Mouse (Mus musculus) kidney, embryonic 14.5 days (tissue): Measurements from ENCODE around the gene Ecm1. TPM values are rescaled to one million over a fixed set of nuclear protein-coding genes. Genes with fewer than 3 reads are reported as not detected.

Experiments
- ATAC-seq: fragments of 200-750 bp; cut with Nextera tagmentation; 2 replicates; pipeline ENCODE4 v1.8.0; 2017; ENCODE audit warnings: moderate number of reproducible peaks, mild to moderate bottlenecking, moderate TSS enrichment, moderate library complexity; ENCODE audit not compliant: low FRiP score, low TSS enrichment
- H3K27ac ChIP-seq: fragments of 300-500 bp; sonication (generic); 2 replicates; pipeline ENCODE4 v1.5.1; 2014; ENCODE audit warnings: low read depth, mild to moderate bottlenecking, low read length, moderate library complexity, mixed read lengths
- H3K27me3 ChIP-seq: fragments of 300-500 bp; sonication (generic); 2 replicates; pipeline ENCODE4 v1.6.1; 2014; ENCODE audit warnings: mild to moderate bottlenecking, low read length; ENCODE audit not compliant: control insufficient read depth, insufficient read depth
- H3K36me3 ChIP-seq: fragments of 300-500 bp; sonication (generic); 2 replicates; pipeline ENCODE4 v1.6.1; 2014; ENCODE audit warnings: low read length, mixed read lengths; ENCODE audit not compliant: control insufficient read depth, insufficient read depth
- H3K4me1 ChIP-seq: fragments of 300-500 bp; sonication (generic); 2 replicates; pipeline ENCODE4 v1.6.1; 2014; ENCODE audit warnings: low read length, mixed read lengths; ENCODE audit not compliant: control insufficient read depth, insufficient read depth
- H3K4me2 ChIP-seq: fragments of 300-500 bp; sonication (generic); replicated peaks from 2 replicates; pipeline ENCODE4 v1.6.1; 2014; ENCODE audit warnings: low read depth, mild to moderate bottlenecking, low read length
- H3K4me3 ChIP-seq: fragments of 300-500 bp; sonication (generic); 2 replicates; pipeline ENCODE4 v1.5.1; 2014; ENCODE audit warnings: mild to moderate bottlenecking, low read length
- H3K9ac ChIP-seq: fragments of 300-500 bp; sonication (generic); 2 replicates; pipeline ENCODE4 v1.6.1; 2014; ENCODE audit warnings: low read depth, mild to moderate bottlenecking, low read length, moderate library complexity
- H3K9me3 ChIP-seq: fragments of 300-500 bp; sonication (generic); 2 replicates; pipeline ENCODE4 v1.6.1; 2016; ENCODE audit warnings: low read length; ENCODE audit not compliant: control insufficient read depth
- WGBS: fragments of 180-500 bp; shearing (Covaris S2); extraction: QIAGEN DNeasy Blood & Tissue Kit; methylation state at CpG from one replicate; pipeline ENCODE4 v1.1.7; 2014; 5-methylcytosine and 5-hydroxymethylcytosine counted together
- polyA plus RNA-seq: library from polyadenylated mRNA; unstranded; fragments of >200 nt; fragmentation: Nextera tagmentation; extraction: Ambion mirVana; gene quantifications from 2 replicates; pipeline ENCODE4 v1.2.1, GENCODE M21; 2014

The Ecm1 gene
- 168 and 204 TPM in 2 replicates for polyA plus RNA-seq

DNA sequence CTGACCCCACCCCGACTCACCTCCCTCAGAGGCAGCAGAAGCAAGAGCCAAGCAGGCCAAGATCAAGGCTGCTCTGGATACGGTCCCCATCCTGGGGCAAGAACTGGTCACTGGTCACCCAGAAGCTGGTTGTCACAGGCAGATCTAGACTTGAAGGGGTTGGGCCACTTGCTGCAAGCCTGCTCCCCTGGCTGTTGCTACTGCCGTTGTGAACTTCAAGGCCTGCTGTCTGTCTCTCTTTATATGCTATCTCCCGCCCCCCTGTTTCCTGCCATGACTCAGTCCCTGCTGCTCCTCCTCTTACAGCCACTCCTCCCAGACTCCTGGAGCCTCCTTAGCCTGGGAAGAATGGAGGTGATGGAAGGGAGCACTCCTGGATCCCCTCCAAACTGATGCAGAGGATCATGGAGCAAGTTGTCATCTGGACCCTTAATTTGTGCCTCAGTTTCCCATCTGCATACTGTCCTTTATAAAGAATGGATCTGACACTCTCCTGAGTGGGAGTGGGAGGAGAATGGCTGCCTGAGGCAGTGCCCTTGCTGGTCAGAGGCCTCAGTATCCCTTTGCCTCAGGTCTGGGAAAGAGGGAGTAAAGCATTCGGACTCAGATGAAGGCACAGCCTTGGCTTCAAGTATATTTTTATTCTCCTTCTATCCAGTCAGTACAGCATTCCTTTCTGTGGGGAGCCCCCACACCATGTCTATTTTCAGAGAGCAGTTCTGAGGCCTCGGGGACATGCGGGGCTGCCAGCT lies at the start of gene Ecm1:
TSS of gene Ecm1 (minus strand) at position 217 of the 752 bp plus-strand sequence.
- H3K4me2 ChIP-seq = peak within 1 kb of the TSS; percentile 39
- ATAC-seq = peak; percentile 41; the same call in 1 of the 2 replicates
- H3K36me3 ChIP-seq = peaks cover 42% of the 10 kb centered on the region
- H3K4me1 ChIP-seq = peaks cover 20% of the 10 kb centered on the region
- no peaks in the 10 kb centered on the region for H3K27me3 ChIP-seq
- H3K9ac ChIP-seq = peak within 1 kb of the TSS; percentile 32; the same call in 1 of the 2 replicates
- peak within 1 kb of the TSS; percentile 22 for H3K4me3 ChIP-seq
- no peaks in the 10 kb centered on the region for H3K9me3 ChIP-seq
- WGBS = 58% methylated on average over 7 of the region's 7 CpGs
- H3K27ac ChIP-seq = peak within 1 kb of the TSS; percentile 78

DNA sequence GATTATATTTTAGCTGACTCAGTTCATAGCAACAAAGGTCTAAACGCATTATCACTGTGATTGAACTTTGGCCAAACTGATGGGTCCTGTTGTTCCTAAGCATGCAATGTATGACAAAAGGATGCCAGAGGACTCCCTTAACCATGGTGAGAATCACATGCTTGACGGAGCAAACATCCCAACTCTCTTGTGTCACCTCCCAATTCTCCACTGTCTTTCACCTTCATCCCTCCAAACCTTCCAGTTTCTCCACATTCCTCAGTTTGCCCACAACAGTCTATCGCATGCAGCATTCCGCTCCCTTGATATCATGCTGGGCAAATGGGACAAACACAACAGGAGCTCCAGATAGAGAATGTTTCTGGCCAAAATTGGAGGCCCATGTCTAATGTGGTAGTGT lies 46.1 kb upstream of the Ecm1 start:
- H3K27ac ChIP-seq = no peak overlapping the region
- H3K4me2 ChIP-seq = no peak overlapping the region
- no peak overlapping the region for H3K9ac ChIP-seq
- 97% methylated on average over 4 of the region's 4 CpGs for WGBS
- no peak for ATAC-seq
- no peaks in the 10 kb centered on the region for H3K27me3 ChIP-seq
- no peak overlapping the region for H3K4me3 ChIP-seq
- H3K9me3 ChIP-seq = no peaks in the 10 kb centered on the region
- H3K36me3 ChIP-seq = peaks cover 70% of the 10 kb centered on the region
- no peaks in the 10 kb centered on the region for H3K4me1 ChIP-seq

DNA sequence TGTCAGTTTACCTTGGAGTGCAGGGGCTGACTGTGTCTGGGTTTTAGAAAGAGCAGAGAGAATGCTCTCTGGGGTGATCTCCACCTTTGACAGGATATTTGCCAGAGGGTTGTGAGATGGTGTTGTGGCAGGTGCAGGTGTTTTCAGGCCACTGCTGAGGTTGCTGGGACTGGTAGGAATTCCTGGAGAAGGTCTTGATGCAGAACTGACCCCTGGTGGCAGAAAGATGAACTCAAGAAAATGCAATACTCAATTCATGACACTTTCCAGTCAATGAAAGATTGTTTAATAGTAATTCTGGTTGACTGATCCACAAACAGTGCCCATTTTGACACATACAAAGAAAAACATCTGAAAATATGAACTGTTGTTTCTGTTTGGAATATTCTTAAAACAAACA lies 32.6 kb upstream of the Ecm1 start:
- Histone ChIP-seq H3K27ac (no peak overlapping the region), H3K9ac (no peak overlapping the region), H3K27me3 (no peaks in the 10 kb centered on the region), H3K36me3 (peaks cover 76% of the 10 kb centered on the region), H3K9me3 (no peaks in the 10 kb centered on the region), H3K4me2 (no peak overlapping the region), H3K4me3 (no peak overlapping the region), H3K4me1 (no peaks in the 10 kb centered on the region)
- ATAC-seq = no peak

DNA sequence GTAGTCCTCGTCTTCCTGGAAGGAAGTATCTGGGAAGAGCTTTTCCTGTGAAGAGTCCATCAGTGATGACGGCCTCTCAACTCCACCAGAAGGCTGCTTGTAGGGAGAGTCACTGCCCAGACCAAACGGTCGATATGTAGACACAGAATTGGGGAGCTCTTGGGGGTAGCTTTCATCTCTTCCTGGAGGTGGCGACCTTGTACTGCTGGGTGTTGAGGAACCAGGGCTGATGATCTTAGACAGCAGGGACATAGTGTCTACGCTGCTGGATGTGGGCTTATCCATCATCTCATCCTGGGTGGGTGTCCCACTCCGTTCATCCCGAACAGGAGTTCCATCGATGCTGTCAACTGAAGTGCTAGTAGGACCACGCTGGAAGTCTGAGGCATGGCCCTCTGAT lies 26.2 kb upstream of the Ecm1 start:
- Histone ChIP-seq H3K4me2 (no peak overlapping the region), H3K36me3 (peaks cover 59% of the 10 kb centered on the region), H3K27ac (no peak overlapping the region), H3K4me1 (no peaks in the 10 kb centered on the region), H3K9me3 (no peaks in the 10 kb centered on the region), H3K27me3 (no peaks in the 10 kb centered on the region), H3K4me3 (no peak overlapping the region), H3K9ac (no peak overlapping the region)
- ATAC-seq = no peak
- WGBS = 92% methylated on average over 10 of the region's 10 CpGs

DNA sequence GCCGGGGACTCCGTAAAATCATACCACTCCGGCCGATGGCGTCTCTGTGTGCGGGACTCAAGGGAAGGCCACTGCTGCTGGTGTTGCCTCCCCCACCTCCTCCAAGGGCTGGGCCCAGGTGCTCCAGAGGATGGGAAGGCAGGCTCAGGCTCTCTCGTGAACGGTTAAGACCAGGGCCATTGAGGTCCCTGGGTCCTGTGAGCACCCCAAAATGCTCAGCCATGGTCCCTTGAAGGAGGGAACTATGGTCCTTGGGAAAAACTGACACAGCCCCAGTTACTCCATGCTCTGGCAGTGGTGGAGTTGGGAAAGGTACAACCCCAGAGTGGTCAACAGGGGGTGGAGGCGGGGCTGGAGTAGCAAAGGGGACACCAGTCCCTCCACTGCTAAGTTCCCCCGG lies 24.4 kb upstream of the Ecm1 start:
- 87% methylated on average over 10 of the region's 10 CpGs for WGBS

DNA sequence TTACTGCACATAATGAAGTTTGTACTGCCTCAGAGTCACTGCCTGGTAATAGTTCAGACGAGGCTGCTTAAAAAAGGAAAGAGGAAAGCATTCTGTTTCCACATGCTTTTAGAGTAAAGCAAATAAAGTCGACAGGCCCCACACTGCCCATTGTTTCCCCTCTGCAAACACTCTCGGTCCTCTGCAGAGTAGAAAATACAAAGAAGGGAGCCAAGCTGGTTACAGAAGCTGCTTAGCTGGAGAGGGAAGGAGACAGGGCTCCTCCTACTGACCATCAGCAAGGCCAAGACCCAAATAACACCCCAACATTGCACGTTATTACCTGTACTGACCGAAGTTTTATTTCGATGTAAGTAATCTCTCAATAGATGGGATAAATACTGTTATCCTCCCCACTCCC lies 23.6 kb upstream of the Ecm1 start:
- H3K27ac ChIP-seq = no peak overlapping the region
- H3K36me3 ChIP-seq = peaks cover 37% of the 10 kb centered on the region

More for the DNA sequence above, 24.4 kb upstream of the Ecm1 start:
- Histone ChIP-seq H3K9me3 (no peaks in the 10 kb centered on the region), H3K9ac (no peak overlapping the region), H3K4me2 (no peak overlapping the region), H3K27me3 (no peaks in the 10 kb centered on the region), H3K4me3 (no peak overlapping the region), H3K36me3 (peaks cover 45% of the 10 kb centered on the region), H3K4me1 (no peaks in the 10 kb centered on the region), H3K27ac (no peak overlapping the region)
- no peak for ATAC-seq

GRCm38 (mm10) chr3:95761771-95762170 lies 22.4 kb upstream of the Ecm1 start:
- peaks cover 33% of the 10 kb centered on the region for H3K36me3 ChIP-seq
- H3K4me2 ChIP-seq = no peak overlapping the region
- ATAC-seq = no peak
- no peaks in the 10 kb centered on the region for H3K9me3 ChIP-seq
- no peak overlapping the region for H3K9ac ChIP-seq
- no peaks in the 10 kb centered on the region for H3K4me1 ChIP-seq
- no peak overlapping the region for H3K27ac ChIP-seq
- no peak overlapping the region for H3K4me3 ChIP-seq
- H3K27me3 ChIP-seq = no peaks in the 10 kb centered on the region
- 90% methylated on average over 4 of the region's 4 CpGs for WGBS

More for the DNA sequence above, 23.6 kb upstream of the Ecm1 start:
- no peak overlapping the region for H3K4me2 ChIP-seq
- H3K9me3 ChIP-seq = no peaks in the 10 kb centered on the region
- no peaks in the 10 kb centered on the region for H3K27me3 ChIP-seq
- no peaks in the 10 kb centered on the region for H3K4me1 ChIP-seq
- no peak overlapping the region for H3K9ac ChIP-seq
- ATAC-seq = no peak
- H3K4me3 ChIP-seq = no peak overlapping the region
- WGBS = 58% methylated on average over 6 of the region's 6 CpGs

DNA sequence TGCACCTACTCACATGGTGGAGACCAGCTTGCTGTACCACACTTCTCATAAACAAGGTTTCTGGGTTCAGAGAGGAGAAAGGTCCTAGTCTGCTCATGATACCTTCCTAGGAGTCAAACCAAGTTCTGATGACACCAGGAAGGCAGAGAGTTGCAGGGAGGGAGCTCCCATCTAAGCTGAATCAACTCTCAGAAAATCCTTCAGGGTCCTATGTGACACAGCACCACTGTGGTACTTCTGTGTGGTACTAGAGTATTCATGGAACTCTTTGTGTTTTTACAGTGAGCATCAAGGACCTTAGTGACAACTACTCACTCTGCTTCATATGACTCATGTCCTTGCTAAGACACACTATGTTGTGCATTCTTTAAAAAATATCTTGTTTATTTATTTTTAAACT lies 21.3 kb upstream of the Ecm1 start:
- ATAC-seq = no peak
- Histone ChIP-seq H3K36me3 (peaks cover 22% of the 10 kb centered on the region), H3K27me3 (no peaks in the 10 kb centered on the region), H3K4me2 (no peak overlapping the region), H3K27ac (no peak overlapping the region), H3K9me3 (no peaks in the 10 kb centered on the region), H3K9ac (no peak overlapping the region), H3K4me3 (no peak overlapping the region), H3K4me1 (no peaks in the 10 kb centered on the region)

- H3K27me3 ChIP-seq = no peaks in the 10 kb centered on the region
- no peaks in the 10 kb centered on the region for H3K9me3 ChIP-seq
- no peak within 1 kb of the TSS for H3K4me3 ChIP-seq
- no peak for ATAC-seq
- no peaks in the 10 kb centered on the region for H3K4me1 ChIP-seq
- no peak within 1 kb of the TSS for H3K9ac ChIP-seq
- H3K4me2 ChIP-seq = no peak within 1 kb of the TSS
- H3K36me3 ChIP-seq = peaks cover 16% of the 10 kb centered on the region
- 81% methylated on average over 6 of the region's 6 CpGs for WGBS
- no peak within 1 kb of the TSS for H3K27ac ChIP-seq
Measured at GRCm38 (mm10) chr3:95760106-95760505, 20.7 kb upstream of the Ecm1 start, which contains the start of gene Tars2. TSS of gene Tars2 (minus strand) at chr3:95760206.
